Mouse (Mus musculus) heart, embryonic 10.5 days (tissue): ENCODE data around the gene Polr3c. TPM values are rescaled to one million over a fixed set of nuclear protein-coding genes. Genes with fewer than 3 reads are reported as not detected.

Experiments used
- DNase-seq: peaks from one replicate; pipeline ENCODE4 v3.0.0-alpha.2; 2017; ENCODE audit warnings: low spot score
- H3K27ac ChIP-seq: fragments of 300-500 bp; sonication (generic); 2 replicates; pipeline ENCODE4 v1.5.1; 2016; ENCODE audit warnings: mild to moderate bottlenecking
- H3K27me3 ChIP-seq: fragments of 300-500 bp; sonication (generic); 2 replicates; pipeline ENCODE4 v1.6.1; 2016; ENCODE audit warnings: mild to moderate bottlenecking; ENCODE audit not compliant: poor library complexity, insufficient read depth, severe bottlenecking
- H3K36me3 ChIP-seq: fragments of 300-500 bp; sonication (generic); 2 replicates; pipeline ENCODE4 v1.6.1; 2016; ENCODE audit warnings: mild to moderate bottlenecking, moderate library complexity
- H3K4me1 ChIP-seq: fragments of 300-500 bp; sonication (generic); 2 replicates; pipeline ENCODE4 v1.6.1; 2016; ENCODE audit warnings: mild to moderate bottlenecking
- H3K4me3 ChIP-seq: fragments of 300-500 bp; sonication (generic); 2 replicates; pipeline ENCODE4 v1.5.1; 2016; ENCODE audit warnings: mild to moderate bottlenecking, moderate library complexity
- H3K9me3 ChIP-seq: fragments of 300-500 bp; sonication (generic); 2 replicates; pipeline ENCODE4 v1.6.1; 2016; ENCODE audit warnings: mild to moderate bottlenecking, moderate library complexity
- WGBS: fragments of 180-500 bp; shearing (Covaris S2); methylation state at CpG from one replicate; pipeline ENCODE4 v1.1.7; 2016; 5-methylcytosine and 5-hydroxymethylcytosine counted together
- polyA plus RNA-seq: library from polyadenylated mRNA; unstranded; fragments of >200 nt; fragmentation: Nextera tagmentation; extraction: Ambion mirVana; gene quantifications from 2 replicates; pipeline ENCODE4 v1.2.1, GENCODE M21; 2016

Polr3c gene
- polyA plus RNA-seq, 1 experiment from 2014 or later, result 41.0 TPM

GRCm38 (mm10) chr3:96735200-96735599, 7.8 kb upstream of the Polr3c start:
- H3K4me3 ChIP-seq, result no peak overlapping the region
- no peak overlapping the region for H3K27ac ChIP-seq
- H3K4me1 ChIP-seq, result peaks cover 28% of the 10 kb centered on the region
- DNase-seq, result no peak
- 81% methylated on average over 2 of the region's 2 CpGs for WGBS
- no peaks in the 10 kb centered on the region for H3K36me3 ChIP-seq
- H3K9me3 ChIP-seq, result no peaks in the 10 kb centered on the region
- H3K27me3 ChIP-seq, result no peaks in the 10 kb centered on the region

DNA sequence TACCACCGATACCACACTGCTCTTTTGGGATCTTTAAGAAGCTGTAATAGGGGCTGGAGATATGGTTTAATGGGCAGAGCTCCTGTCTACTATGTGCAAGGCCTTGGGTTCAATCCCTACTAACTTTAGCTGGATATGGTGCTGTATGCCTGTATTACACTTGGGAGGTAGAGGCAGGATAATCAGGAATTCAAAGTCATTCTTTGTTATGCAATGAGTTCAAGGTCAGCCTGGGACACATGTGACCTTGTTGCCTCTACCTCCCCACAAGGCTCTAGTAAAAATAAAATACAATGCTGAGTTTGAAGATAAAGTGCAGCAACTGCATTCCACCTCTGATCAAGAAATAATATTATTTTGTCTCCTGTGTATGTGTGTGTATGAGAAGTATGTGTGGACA, 6.6 kb upstream of the Polr3c start:
- no peaks in the 10 kb centered on the region for H3K27me3 ChIP-seq
- H3K36me3 ChIP-seq, result no peaks in the 10 kb centered on the region
- DNase-seq, result no peak
- no peak overlapping the region for H3K4me3 ChIP-seq
- no peak overlapping the region for H3K27ac ChIP-seq
- WGBS, result 92% methylated on average over 1 of the region's 1 CpGs
- peaks cover 37% of the 10 kb centered on the region for H3K4me1 ChIP-seq
- no peaks in the 10 kb centered on the region for H3K9me3 ChIP-seq

GRCm38 (mm10) chr3:96730785-96731184, 3.4 kb upstream of the Polr3c start:
- Histone ChIP-seq H3K4me1 (peaks cover 32% of the 10 kb centered on the region), H3K4me3 (no peak overlapping the region), H3K36me3 (no peaks in the 10 kb centered on the region), H3K27ac (no peak overlapping the region), H3K9me3 (no peaks in the 10 kb centered on the region), H3K27me3 (no peaks in the 10 kb centered on the region)
- 55% methylated on average over 5 of the region's 5 CpGs for WGBS
- no peak for DNase-seq

- no peak overlapping the region; the same call in 1 of the 2 replicates for H3K4me3 ChIP-seq
- H3K36me3 ChIP-seq, result peaks cover 5% of the 10 kb centered on the region; the same call in 1 of the 2 replicates
- 37% methylated on average over 3 of the region's 3 CpGs for WGBS
- H3K27ac ChIP-seq, result no peak overlapping the region
- DNase-seq, result no peak
- H3K4me1 ChIP-seq, result peaks cover 30% of the 10 kb centered on the region
- H3K9me3 ChIP-seq, result no peaks in the 10 kb centered on the region
- H3K27me3 ChIP-seq, result no peaks in the 10 kb centered on the region
Measured at GRCm38 (mm10) chr3:96729403-96729784, 2.0 kb upstream of the Polr3c start.

DNA sequence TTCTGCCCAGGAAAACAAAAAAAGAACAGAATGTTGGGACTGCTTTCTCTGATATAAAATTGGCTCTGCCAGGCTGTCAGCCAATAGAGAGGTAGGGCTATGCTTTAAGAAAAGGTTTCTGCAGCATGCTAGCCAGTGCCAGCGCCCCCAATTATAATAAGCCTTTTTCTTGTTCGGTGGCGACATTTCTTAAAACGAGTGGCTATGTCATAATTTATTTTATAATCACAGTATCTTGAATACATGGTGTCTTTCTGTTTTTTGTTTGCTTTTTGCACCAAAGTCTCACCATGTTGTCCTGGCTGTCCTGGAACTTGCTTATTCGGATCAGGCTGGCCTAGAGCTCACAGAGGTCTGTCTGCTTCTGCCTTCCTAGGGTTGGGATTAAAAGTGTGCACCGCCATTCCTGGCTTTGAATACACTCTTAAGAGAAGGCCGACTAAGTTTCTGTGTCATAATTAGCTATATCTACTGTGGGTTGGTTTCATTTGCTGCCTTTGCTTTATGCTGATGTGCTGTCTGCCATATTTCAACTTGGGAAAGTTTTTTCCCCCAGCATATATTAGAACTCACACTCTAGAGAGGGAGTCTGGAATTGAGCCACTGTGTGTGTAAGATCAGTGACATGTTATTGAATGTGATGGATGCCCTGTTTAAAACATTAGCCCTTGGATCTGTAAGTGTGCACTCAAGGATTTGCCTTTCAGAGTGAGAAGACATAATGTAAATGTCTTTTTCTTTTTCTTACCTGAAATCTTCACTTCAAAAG, 1.4 kb upstream of the Polr3c start:
- H3K4me1 ChIP-seq, result peaks cover 29% of the 10 kb centered on the region
- peaks cover 6% of the 10 kb centered on the region for H3K36me3 ChIP-seq
- DNase-seq, result peak; percentile 55
- H3K27me3 ChIP-seq, result no peaks in the 10 kb centered on the region
- WGBS, result 51% methylated on average over 7 of the region's 7 CpGs
- H3K9me3 ChIP-seq, result no peaks in the 10 kb centered on the region
- peak overlapping the region; percentile 91 for H3K27ac ChIP-seq
- peak overlapping the region; percentile 90 for H3K4me3 ChIP-seq

DNA sequence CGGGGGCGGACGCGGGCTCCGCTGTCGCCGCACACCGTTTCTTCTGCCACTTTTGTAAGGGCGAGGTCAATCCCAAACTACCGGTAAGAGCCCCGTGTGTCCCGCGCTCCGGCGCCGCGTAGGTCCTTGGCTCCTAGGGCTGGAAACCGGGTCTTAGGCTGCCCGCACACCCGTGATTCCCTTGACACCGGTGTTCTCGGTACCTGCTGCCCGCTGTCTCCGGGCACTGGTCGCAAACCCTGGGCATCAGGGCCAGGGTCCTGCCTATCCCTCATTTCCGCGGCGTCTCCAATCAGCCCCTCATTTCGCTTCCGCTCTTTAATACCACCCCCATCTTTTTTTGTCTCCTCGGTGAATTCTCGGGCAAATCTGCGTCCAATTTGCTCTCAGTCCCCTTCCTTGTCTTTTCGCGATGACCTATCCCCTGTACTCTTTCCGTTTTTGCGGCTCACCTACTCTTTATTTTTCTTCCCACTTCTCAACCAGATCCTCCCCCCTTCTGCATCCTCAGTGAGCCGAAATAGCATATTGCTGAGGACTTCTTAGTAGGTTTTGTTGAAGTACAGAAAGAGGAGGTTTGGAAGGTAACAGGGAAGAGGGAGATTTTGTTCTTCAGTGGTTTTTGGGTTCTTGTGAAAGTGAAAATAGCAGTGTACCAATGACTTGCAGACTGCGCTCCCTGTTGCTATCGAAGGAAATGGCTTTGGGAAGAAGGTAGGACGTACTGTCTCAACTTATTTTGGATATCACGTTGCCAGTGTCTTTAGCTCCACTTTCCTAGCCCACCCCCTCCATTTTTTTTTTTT, 603 bp upstream of the Polr3c start:
- DNase-seq, result no peak
- H3K36me3 ChIP-seq, result peaks cover 14% of the 10 kb centered on the region
- peak overlapping the region; percentile 90 for H3K4me3 ChIP-seq
- peaks cover 29% of the 10 kb centered on the region for H3K4me1 ChIP-seq
- no peaks in the 10 kb centered on the region for H3K9me3 ChIP-seq
- no peaks in the 10 kb centered on the region for H3K27me3 ChIP-seq
- peak overlapping the region; percentile 91 for H3K27ac ChIP-seq
- under 1% methylated on average over 42 of the region's 42 CpGs for WGBS

GRCm38 (mm10) chr3:96719173-96719572, 8.3 kb downstream of the Polr3c start:
- peaks cover 69% of the 10 kb centered on the region for H3K36me3 ChIP-seq
- WGBS, result 37% methylated on average over 14 of the region's 14 CpGs
- DNase-seq, result no peak

GRCm38 (mm10) chr3:96715854-96716253, 11.6 kb downstream of the Polr3c start:
- H3K4me3 ChIP-seq, result no peak overlapping the region

More at GRCm38 (mm10) chr3:96719173-96719572, 8.3 kb downstream of the Polr3c start:
- H3K27me3 ChIP-seq, result no peaks in the 10 kb centered on the region
- H3K4me1 ChIP-seq, result peaks cover 17% of the 10 kb centered on the region; the same call in 1 of the 2 replicates
- H3K9me3 ChIP-seq, result no peaks in the 10 kb centered on the region
- H3K4me3 ChIP-seq, result no peak overlapping the region; the same call in 1 of the 2 replicates
- no peak overlapping the region; the same call in 1 of the 2 replicates for H3K27ac ChIP-seq

DNA sequence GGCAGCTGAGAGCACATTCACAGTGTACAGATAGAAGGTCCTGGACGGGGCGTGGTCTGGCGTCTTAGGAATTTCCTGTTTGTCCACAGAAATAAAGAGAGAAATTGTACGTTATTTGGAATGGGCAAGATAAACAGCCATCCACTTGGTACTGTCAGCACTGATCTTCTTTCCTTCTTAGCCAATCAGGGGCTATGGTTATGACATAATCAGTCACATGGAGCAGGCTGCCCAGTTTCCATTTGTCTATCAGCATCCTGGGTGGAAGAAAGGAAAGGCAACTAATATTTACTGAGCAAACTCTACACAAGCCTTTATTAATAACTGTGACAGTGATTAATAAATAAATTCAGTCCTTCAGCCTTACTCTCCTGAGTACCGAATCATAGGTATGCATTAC, 13.1 kb downstream of the Polr3c start:
- H3K27me3 ChIP-seq, result no peaks in the 10 kb centered on the region
- no peaks in the 10 kb centered on the region for H3K9me3 ChIP-seq
- peaks cover 77% of the 10 kb centered on the region for H3K36me3 ChIP-seq
- WGBS, result 86% methylated on average over 5 of the region's 5 CpGs
- no peak for DNase-seq
- no peak overlapping the region for H3K27ac ChIP-seq
- H3K4me3 ChIP-seq, result no peak overlapping the region
- H3K4me1 ChIP-seq, result 0 out of 2 replicates have a peak, but pooled peaks cover 4% of the 10 kb centered on the region

More at GRCm38 (mm10) chr3:96715854-96716253, 11.6 kb downstream of the Polr3c start:
- no peak overlapping the region for H3K27ac ChIP-seq
- H3K36me3 ChIP-seq, result peaks cover 74% of the 10 kb centered on the region
- no peak for DNase-seq
- WGBS, result 69% methylated on average over 2 of the region's 2 CpGs
- 0 out of 2 replicates have a peak, but pooled peaks cover 8% of the 10 kb centered on the region for H3K4me1 ChIP-seq
- no peaks in the 10 kb centered on the region for H3K9me3 ChIP-seq
- no peaks in the 10 kb centered on the region for H3K27me3 ChIP-seq

GRCm38 (mm10) chr3:96708684-96709064, 18.8 kb downstream of the Polr3c start:
- 53% methylated on average over 2 of the region's 2 CpGs for WGBS
- peak; percentile 65 for DNase-seq
- H3K4me3 ChIP-seq, result peak overlapping the region; percentile 63; the same call in 1 of the 2 replicates
- peaks cover 9% of the 10 kb centered on the region for H3K4me1 ChIP-seq
- peak overlapping the region; percentile 79; the same call in 1 of the 2 replicates for H3K27ac ChIP-seq
- H3K36me3 ChIP-seq, result peaks cover 60% of the 10 kb centered on the region
- H3K9me3 ChIP-seq, result no peaks in the 10 kb centered on the region
- peaks cover 18% of the 10 kb centered on the region; the same call in 1 of the 2 replicates for H3K27me3 ChIP-seq

- peak; percentile 87 for DNase-seq
- WGBS, result 6% methylated on average over 42 of the region's 42 CpGs
- no peaks in the 10 kb centered on the region for H3K9me3 ChIP-seq
- peaks cover 9% of the 10 kb centered on the region for H3K4me1 ChIP-seq
- peaks cover 18% of the 10 kb centered on the region; the same call in 1 of the 2 replicates for H3K27me3 ChIP-seq
- H3K4me3 ChIP-seq, result peak within 1 kb of the TSS; percentile 63
- H3K27ac ChIP-seq, result peak within 1 kb of the TSS; percentile 79
- peaks cover 60% of the 10 kb centered on the region for H3K36me3 ChIP-seq
Measured at GRCm38 (mm10) chr3:96707903-96708683, 19.3 kb downstream of the Polr3c start, which contains the start of gene Nudt17. TSS of gene Nudt17 (minus strand) at chr3:96708562.

DNA sequence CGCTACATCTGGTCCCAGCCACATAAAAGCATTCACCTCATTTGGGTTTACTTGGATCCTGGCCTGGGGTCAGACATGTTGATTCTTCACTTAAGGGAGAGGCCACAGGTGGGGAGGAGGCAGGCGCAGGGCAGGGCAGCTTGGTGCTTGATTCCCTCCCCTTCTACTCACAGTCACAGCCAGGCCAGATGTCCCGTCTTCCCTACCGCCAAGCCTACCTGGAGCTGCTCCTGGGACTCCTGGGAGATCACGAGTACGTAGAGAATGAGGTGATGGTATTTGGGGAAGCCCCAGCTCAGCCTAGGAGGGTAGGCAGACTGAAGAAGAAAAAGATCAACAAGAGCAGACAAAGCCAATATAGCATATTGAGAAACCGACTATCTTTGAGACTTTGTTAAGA, 20.4 kb downstream of the Polr3c start:
- no peak overlapping the region for H3K27ac ChIP-seq
- H3K36me3 ChIP-seq, result peaks cover 59% of the 10 kb centered on the region
- 70% methylated on average over 7 of the region's 7 CpGs for WGBS
- H3K9me3 ChIP-seq, result no peaks in the 10 kb centered on the region
- peaks cover 9% of the 10 kb centered on the region for H3K4me1 ChIP-seq
- H3K27me3 ChIP-seq, result peaks cover 18% of the 10 kb centered on the region; the same call in 1 of the 2 replicates
- no peak overlapping the region for H3K4me3 ChIP-seq
- DNase-seq, result peak; percentile 54
